Mouse (Mus musculus) T-helper 2 cell (primary cell): ENCODE results near the gene Dnah6.

Experiments used
- in situ Hi-C: fragments of 300-600 bp; cut with MboI, MseI; formaldehyde crosslinking; loops from one replicate; pipeline ENCODE4 v1.15.1; 2025; ENCODE audit warnings: high pct_unique_total_duplicates

Gene Dnah6

DNA sequence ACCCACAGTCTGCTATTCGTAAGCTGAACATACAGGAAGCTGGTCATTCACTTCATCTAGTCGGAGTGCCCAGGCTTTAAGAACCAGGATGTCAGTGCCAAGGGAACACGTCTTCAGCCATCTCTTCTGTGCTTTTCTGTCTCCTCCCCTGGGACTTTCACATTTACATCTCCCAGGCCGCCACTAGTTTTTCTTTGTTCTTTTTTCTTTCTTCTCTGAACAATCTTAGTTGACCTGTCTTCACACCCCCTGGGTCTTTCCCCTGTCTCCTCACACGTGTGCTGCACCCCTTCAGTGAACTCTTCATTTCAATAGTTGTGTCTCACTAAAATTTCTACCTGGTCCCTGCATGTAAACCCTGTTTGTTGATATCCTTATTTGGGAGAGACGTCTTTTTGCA is 179.2 kb downstream of the Dnah6 start:
- in situ Hi-C loops: loop anchor here (10.0 kb wide), 2 partner anchors 123 to 1817 kb away; no protein-coding TSS in a partner anchor

DNA sequence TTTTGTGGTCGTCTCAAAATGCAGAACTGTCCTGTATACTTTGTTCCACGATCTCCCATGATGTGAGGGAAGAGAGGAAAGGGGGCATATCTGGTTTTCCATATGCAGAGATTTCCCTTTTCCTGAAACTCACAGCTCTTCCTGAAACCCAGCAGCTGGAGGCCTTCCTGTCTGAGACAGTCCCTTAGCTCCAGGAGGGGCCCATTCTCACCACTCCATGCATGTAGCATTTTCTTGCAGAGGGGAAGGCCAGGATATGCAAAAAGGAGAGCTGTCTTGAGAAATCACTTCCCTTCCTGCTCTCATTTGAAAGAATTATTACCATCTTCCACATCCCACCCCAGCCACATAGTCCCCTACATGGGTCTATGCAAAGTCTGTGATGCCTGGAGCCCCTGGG is 183.2 kb downstream of the Dnah6 start:
- in situ Hi-C loops: no loop called here

DNA sequence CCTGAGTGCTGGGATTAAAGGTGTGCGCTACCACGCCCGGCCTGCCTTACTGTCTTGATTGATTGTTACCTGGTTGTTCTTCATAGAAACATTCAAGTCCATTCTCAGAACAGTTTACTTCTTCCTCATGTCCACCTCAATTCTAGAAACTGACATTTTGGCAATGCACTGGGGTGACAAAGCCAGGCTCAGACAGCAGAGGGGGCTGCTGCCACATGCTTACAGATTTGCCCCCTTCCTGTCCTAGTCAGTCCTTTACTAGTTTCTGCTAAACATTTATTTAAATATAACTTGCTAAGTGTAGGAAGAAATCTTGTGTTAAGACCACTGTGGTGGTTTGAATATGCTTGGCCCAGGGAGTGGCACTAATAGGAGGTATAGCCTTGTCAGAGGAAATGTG is 192.6 kb downstream of the Dnah6 start:
- in situ Hi-C loops: loop anchor here (10.0 kb wide), 2 partner anchors 126 to 196 kb away; partner anchors contain the start of gene Dnah6

DNA sequence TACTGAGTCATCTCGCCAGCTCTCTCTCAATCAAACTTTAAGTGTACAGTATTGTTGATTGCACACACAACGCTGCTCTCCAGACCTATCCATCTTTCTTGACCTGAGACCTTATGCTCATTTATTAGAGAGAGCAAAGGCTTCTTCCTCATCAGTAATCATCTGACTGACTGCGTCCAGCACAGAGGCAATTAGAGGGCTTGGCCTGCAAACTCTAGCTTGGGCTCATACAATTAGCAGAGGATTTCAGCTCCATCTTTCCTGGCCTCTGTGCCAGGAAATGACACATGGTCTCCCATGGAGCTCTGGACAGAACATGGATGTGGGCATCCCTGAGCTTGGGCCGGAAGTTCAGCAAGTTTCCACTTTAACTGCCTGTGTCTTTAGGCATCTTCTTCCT is 193.6 kb downstream of the Dnah6 start:
- in situ Hi-C loops: loop anchor here (10.0 kb wide), 2 partner anchors 127 to 197 kb away; partner anchors contain the start of gene Dnah6

DNA sequence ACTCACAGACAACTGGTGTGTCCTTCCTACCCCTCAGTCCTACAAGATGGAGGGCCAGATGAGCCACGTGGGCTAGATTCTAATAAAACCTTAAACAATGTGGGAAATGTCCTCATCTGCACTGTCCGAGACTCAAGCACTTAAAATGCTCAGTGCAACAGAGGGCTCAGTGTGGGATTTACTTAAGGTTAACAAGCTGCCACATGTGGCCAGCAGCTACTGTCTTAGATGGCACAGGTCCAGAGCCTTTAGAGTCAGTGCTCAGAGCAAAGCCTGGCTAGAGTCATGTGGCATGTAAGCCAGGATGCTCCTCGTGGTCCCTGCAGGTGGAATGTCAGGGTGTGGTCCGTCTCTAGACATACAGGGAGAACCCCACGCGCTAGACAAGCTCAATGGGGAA is 194.6 kb downstream of the Dnah6 start:
- in situ Hi-C loops: loop anchor here (10.0 kb wide), 2 partner anchors 128 to 198 kb away; partner anchors contain the start of gene Dnah6

- in situ Hi-C loops: loop anchor here (10.0 kb wide), 2 partner anchors 135 to 205 kb away; partner anchors contain the start of gene Dnah6
These were observed 201.4 kb downstream of the Dnah6 start for GRCm38 (mm10) chr6:73020061-73020460.

DNA sequence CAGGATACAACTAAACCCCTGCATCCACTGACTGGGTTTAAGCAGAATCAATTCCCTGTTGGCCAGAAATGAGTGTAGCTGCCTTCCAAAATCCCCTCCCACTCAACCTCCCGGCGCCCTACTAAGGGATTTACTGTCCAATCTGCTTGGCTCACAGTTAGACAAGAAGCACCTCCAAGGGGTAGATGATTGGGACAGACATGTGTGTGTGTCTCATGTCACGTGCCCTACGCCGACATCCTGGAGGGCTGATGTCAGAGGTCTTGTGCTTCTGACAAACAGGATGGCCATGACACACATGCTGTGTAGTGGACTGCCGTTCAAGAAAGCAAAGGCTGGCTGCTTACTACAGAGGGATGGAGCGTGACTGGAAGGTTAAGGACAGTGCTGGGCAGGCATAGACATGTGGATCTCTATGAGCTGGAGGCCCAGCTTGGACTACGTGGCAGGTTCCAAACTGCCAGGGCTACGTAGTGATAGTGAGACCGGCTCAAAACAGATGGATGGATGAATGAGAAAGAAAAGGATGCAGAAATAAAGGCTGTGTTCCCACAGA is 202.6 kb downstream of the Dnah6 start:
- in situ Hi-C loops: no loop called here

- in situ Hi-C loops: no loop called here
These were observed 206.9 kb downstream of the Dnah6 start for GRCm38 (mm10) chr6:73014317-73015160.

- in situ Hi-C loops: no loop called here
These were observed 208.5 kb downstream of the Dnah6 start for GRCm38 (mm10) chr6:73012931-73013330.

DNA sequence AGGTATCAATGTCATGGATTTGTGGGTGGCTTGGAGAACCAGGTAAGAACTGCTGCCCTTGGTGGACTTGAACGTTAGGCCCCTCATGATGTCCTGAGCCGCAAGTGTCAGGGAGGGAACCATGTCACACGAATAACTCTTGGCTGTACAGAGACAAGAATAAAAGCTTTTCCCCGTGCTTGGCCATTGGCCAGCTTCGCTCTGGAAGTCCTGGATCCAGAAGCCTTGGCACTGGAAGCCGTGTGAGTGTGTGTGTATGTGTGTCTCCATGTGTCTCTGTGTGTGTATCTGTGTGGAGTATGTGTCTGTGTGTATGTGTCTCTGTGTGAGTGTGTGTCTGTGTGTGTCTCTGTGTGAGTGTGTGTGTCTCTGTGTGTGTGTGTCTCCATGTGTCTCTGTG is 209.6 kb downstream of the Dnah6 start:
- in situ Hi-C loops: no loop called here

GRCm38 (mm10) chr6:73010073-73010472 is 211.4 kb downstream of the Dnah6 start:
- in situ Hi-C loops: no loop called here

GRCm38 (mm10) chr6:73003601-73004000 is 217.8 kb downstream of the Dnah6 start:
- in situ Hi-C loops: loop anchor here (5.0 kb wide), 1 partner anchor 61 kb away; no protein-coding TSS in a partner anchor

GRCm38 (mm10) chr6:73002391-73002790 is 219.1 kb downstream of the Dnah6 start:
- in situ Hi-C loops: loop anchor here (5.0 kb wide), 1 partner anchor 60 kb away; no protein-coding TSS in a partner anchor

DNA sequence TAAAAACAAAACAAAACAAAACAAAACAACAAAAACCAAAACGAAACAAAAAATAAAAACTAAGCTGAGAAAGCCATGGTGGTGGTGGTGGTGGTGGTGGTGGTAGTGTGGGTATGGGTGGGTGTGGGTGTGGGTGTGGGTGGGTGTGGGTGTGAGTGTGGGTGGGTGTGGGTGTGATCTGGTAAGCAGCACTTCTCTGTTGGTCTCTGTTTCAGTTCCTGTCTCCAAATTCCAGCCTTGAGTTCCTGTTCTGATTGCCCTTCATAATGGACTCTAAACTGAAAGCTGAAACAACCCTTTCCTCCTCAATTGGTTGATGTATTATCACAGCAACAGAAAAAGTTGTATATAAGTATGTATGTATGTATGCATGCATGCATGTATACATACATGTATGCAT is 222.6 kb downstream of the Dnah6 start:
- in situ Hi-C loops: no loop called here

DNA sequence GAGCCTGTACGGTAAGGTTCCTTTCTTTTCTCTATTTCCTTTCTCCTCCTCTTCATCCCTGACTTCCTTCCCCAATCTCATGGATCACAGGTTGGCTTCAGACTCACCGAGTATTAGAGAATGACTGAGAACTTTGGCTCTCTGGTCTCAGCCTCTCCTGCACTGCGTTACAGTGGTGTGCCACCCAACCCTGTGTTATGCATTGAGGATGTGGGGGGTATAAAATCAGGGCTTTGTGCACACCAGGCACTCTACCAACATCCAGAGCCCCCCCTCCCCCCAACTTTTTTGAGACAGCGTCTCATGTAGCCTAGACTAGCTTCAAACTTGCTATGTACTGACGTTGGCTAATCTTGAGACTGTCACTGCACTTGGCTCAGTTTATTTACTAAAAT is 227.8 kb downstream of the Dnah6 start:
- in situ Hi-C loops: no loop called here

DNA sequence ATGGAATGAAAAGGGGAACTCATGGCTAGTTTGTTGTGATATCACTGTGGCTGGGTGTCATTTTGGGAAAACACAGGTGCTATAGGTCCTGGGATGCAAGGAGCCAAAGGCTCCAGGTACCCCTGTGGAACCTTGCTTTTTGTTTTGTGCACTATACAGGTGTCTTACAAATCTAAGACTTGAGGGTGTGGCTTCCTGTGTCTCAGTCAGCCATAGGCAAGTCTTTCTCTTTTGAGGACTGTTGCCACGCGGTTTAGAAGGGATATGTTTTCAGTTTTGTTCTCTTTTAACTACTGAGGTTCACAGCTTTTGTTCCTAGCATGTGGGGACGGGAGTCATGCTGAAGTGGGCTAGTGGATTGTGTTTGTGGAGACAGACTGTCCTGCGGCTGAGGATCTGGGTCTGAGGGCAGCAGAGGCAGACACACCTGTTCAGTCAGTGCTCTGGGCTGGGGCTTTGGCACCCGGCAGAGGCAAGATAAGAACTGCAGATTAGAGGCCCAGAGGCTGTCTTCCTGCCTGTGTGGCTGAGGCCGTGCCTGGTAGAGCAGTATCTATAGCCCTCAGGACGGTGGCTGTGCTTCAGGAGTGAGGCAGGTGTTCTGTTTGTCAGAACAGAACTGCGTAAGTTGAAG is 228.3 kb downstream of the Dnah6 start:
- in situ Hi-C loops: no loop called here

DNA sequence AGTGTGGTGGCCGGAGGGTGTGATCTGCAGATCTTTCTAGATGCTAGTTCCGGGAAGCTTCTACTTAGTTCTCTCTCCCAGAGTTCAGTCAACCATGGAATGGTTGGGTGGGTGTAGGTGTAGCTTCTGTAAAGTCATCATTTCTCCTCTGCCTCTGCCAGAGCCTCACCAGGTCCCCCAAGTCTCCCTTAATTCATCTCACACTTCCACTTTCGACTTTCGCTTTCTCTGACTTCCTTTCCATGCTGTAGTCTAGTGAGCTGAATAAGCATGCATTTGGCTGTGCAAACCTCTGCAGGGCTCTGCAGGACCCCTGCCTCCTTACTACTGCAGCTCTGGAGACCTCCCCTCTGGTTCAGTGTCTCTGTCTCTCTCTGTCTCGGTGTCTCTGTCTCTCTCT is 231.2 kb downstream of the Dnah6 start:
- in situ Hi-C loops: no loop called here

- in situ Hi-C loops: no loop called here
These were observed 232.3 kb downstream of the Dnah6 start for GRCm38 (mm10) chr6:72989028-72989736.

- in situ Hi-C loops: no loop called here
These were observed 238.9 kb downstream of the Dnah6 start for GRCm38 (mm10) chr6:72982506-72982905.

DNA sequence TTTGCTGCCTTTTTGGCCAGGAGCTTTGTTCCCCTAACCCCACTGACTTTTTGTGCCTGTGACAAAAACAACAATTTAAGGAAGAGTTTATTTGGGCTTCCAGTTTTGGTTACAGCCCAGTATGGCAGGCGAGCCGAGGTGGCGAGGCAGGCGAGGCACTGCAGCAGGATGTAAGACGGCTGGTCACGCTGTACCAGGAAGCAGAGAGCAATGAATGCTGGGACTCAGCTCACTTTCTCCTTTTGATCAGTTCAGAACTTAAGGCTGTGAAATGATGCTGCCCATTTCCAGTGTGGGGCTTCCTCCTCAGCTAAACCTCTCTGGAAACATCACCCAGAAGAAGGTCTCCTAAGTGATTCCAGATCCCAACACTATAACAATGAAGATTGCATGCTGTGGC is 239.6 kb downstream of the Dnah6 start:
- in situ Hi-C loops: no loop called here

DNA sequence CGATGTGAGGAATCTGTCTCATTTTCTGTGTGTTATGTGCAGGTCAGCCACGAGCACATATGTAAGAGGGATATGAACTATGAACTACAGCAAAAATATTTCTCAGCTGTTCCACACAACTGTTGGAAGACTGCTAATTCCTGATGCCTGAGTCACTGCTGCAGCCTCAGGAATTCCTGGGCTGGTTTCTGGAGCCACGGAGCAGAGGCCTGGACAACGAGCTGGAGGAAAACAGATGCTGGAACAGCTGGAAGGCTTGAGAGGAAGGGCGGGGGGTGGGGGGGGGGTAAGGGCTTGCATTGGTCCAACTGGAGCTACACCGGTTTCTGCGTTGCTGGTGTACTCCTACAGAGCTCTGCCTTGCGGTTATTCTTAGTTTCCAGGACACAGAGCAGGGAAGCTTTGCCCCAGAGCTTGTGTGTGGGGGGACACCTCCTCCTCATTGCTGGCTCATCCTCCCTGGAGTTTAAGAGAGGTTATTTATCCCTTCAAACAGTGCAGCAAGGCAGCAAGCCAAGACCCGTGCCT is 240.3 kb downstream of the Dnah6 start:
- in situ Hi-C loops: no loop called here
